Mouse (Mus musculus): ENCODE measurements around the gene Cd300a.

Cd300a gene

GRCm38 (mm10) chr11:114889991-114890518 lies at the start of gene Cd300a:
Gene Cd300a, plus strand, starts transcription at chr11:114890041.
- in situ Hi-C loops (cut with MboI): loop anchor here (10.0 kb wide), 1 partner anchor 75 kb away; no protein-coding TSS in a partner anchor

- in situ Hi-C loops (cut with MboI): no loop called here
Measured at GRCm38 (mm10) chr11:114843818-114844463, 45.9 kb upstream of the Cd300a start.

GRCm38 (mm10) chr11:114844464-114845220 lies 45.2 kb upstream of the Cd300a start:
- in situ Hi-C loops (cut with MboI): no loop called here

GRCm38 (mm10) chr11:114846336-114846735 lies 43.5 kb upstream of the Cd300a start:
- in situ Hi-C loops (cut with MboI): no loop called here

DNA sequence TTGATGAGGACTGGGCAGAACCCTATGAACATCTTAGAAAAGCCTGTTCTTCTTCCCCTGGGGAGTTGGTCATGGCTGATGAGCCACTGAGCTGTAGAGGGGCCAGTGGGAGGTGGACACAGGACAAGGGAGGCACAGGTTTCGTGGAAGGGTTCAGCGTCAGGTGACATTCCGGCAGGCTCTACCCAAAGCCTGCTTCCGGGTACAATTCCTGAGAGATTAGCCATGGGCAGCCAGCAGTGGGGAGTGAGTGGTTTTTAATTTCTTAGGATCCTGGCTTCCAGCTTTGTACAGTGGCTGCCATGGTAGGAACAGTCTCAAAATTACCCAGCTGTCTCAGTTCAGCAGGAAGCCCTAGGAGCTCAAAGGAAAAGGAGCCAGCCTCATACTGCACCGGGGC lies 42.8 kb upstream of the Cd300a start:
- in situ Hi-C loops (cut with MboI): no loop called here

DNA sequence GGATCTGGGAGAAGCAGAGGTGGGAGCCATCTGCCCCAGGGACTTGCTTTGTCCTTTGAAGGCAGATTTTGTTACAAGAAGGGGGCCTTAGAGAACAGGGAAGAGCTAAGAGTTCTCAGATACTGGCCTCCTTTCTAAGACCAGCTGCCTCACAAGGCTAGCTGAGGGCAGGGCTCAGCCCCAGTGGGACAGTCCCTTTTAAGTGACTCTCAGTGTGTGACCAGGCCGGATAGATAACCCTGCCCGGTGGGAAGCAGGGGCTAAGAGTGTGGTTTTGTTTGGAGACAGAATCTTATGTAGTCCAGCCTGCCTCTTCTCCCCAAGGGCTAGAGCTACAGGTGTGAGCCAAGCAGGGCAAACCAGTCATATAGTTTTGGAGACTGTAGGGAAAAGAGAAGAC lies 40.3 kb upstream of the Cd300a start:
- in situ Hi-C loops (cut with MboI): no loop called here

DNA sequence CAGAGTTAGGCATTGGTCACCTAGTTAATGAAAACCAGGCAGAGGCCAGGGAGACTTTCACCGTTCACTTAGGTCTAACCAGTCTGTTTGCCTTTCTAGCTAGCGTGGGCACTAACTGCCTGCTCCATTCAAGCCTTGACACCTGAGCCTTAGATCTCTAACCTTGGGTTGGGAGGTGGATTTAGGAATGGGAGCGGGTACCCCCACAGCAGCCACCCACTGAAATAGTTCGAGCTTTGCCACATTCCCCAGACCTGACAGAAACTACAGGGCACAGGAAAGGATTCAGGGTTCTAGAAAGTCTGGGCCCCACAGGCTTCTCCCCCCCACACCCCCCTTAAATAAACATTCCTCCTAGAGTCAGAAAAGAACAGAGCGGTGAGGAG lies 39.8 kb upstream of the Cd300a start:
- in situ Hi-C loops (cut with MboI): no loop called here

GRCm38 (mm10) chr11:114850452-114851268 lies 39.2 kb upstream of the Cd300a start, which contains the start of gene Gprc5c:
Gene Gprc5c, plus strand, starts transcription at chr11:114851152.
- in situ Hi-C loops (cut with MboI): no loop called here

DNA sequence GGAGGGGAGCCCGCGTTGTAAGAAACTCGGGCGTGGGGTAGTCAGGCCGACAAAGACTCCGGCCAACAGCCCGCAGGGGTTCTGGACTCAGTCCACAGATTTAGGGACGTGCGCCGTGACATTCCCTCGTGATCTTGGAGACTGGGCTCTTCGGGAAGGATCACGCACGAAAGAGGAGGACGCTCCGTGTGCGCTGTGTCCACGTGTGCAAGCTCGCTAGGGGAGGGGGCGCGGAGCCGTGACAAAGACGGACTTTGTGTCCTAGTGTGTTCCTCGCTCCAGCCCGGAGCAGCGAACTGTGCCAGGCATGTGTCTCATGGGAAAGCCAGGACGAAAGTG lies 38.6 kb upstream of the Cd300a start:
- in situ Hi-C loops (cut with MboI): no loop called here

DNA sequence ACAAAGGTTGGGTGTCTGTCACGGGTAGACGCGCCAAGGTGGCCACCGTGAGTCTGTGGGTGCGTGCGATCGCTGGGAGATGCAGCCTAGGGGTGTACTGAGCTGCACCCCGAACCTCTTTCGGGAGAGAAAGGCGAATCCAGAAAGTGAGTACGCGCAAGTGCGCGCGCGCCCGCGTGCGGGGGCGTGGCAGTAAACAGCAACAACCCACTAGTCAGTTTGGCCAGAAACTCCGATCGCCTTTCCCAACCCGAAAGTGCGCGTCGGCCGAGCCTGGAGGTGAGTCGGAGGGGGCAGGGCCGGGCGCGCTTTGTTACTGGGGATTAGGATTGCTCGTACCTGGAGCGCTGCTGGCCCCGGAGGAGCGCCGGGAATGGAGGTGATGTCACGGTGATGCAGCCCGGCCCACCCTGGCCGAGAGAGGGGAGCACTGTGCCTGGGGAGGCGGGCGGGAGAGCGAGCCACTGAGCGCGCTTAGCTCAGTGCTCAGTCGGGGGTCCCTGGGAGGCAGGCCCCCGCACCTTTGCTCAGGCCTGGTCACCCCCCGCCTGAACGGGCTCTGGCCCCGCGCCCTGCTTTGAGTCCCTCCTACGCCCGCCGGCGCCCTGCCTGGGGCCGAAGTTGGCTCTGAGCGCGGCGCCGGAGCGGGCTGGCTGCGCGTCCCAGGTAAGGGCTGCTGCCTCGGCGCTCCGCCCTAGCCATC lies 38.1 kb upstream of the Cd300a start:
- in situ Hi-C loops (cut with MboI): no loop called here

GRCm38 (mm10) chr11:114852311-114853173 lies 37.3 kb upstream of the Cd300a start:
- in situ Hi-C loops (cut with MboI): no loop called here

GRCm38 (mm10) chr11:114853174-114853838 lies 36.5 kb upstream of the Cd300a start:
- in situ Hi-C loops (cut with MboI): no loop called here

- in situ Hi-C loops (cut with MboI): no loop called here
Measured at GRCm38 (mm10) chr11:114854581-114854980, 35.3 kb upstream of the Cd300a start.

- in situ Hi-C loops (cut with MboI): no loop called here
Measured at GRCm38 (mm10) chr11:114856125-114856524, 33.7 kb upstream of the Cd300a start.

- in situ Hi-C loops (cut with MboI): no loop called here
Measured at GRCm38 (mm10) chr11:114858641-114859040, 31.2 kb upstream of the Cd300a start.

DNA sequence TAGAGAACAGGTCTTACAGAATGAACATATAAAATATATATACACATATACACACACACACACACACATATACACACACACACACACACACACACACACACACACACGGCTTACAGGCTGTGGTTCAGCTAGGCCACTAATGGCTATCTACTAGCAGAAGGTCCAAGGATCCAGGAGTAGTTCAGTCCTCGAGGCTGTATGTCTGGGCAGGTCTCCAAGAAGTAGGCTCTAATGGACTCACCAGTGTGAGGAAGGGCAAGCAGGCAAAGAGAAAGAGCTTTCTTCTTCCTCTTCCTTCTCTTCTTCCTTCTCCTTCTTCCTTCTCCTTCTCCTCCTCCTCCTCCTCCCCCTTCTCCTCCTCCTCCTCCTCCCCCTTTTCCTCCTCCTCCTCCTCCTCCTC lies 28.8 kb upstream of the Cd300a start:
- in situ Hi-C loops (cut with MboI): no loop called here

DNA sequence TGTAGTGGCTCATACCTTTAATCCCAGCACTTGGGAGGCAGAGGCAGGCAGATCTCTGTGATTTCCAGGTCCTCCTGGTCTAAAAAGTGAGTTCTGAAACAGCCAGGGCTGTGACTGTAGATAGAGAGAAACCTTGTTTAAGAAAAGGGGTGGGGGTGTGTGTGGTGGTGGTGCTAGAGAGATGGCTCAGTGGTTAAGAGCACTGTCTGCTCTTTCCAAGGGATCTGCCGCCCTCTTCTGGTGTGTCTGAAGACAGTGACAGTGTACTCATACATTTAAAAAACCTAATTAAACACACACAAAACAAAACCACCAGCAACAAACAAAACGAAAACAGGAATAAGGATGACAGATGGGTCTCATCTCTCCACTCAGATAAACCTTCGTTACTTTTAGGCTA lies 27.2 kb upstream of the Cd300a start:
- in situ Hi-C loops (cut with MboI): no loop called here

DNA sequence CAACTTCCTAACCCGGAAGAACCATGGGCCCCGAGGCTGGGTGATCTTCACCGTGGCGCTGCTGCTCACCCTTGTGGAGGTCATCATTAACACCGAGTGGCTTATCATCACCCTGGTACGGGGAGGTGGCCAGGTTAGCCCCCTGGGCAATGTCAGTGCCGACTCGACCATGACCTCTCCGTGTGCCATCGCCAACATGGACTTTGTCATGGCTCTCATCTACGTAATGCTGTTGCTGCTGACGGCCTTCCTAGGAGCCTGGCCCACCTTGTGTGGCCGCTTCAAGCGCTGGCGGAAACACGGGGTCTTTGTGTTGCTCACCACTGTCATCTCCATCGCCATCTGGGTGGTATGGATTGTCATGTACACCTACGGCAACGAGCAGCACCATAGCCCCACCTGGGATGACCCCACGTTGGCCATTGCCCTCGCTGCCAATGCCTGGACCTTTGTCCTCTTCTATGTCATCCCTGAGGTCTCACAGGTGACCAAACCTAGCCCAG lies 25.9 kb upstream of the Cd300a start:
- in situ Hi-C loops (cut with MboI): no loop called here

- in situ Hi-C loops (cut with MboI): no loop called here
Measured at GRCm38 (mm10) chr11:114865999-114866398, 23.8 kb upstream of the Cd300a start.

Measured in mature B cell (primary cell).